In genomic region chr14:105377770-105378169, GRCm38 (mm10) we compare ENCODE assay signal across 10 mouse cellular contexts.
DNase-seq lines count a peak whose midpoint lies in the region; ATAC-seq lines count a peak whose summit lies in the region.
"Had no signal": no experiment of that assay in that cellular context is flagged by ENCODE, and none has a peak within 500 bp of the region (broad histone marks: within the 10 kb centered on the region; RNA-seq: fewer than 3 reads in every experiment).

No protein-coding gene starts in this region.

- no peak for ATAC-seq in hindbrain, embryonic 14.5 days (ENCODE audit: low FRiP score)

- no peaks in the 10 kb centered on the region for H3K36me3 ChIP-seq in hindbrain, embryonic 14.5 days (replicated peaks; ENCODE audit: control insufficient read depth, insufficient read depth)
- H3K36me3 ChIP-seq: neural tube, embryonic 12.5 days had no signal

- no peak overlapping the region for H3K27ac ChIP-seq in hindbrain, embryonic 14.5 days
- H3K27ac ChIP-seq: neural tube, embryonic 12.5 days had no signal

- H3K4me3 ChIP-seq in hindbrain, embryonic 14.5 days (replicated peaks; ENCODE audit: low read length), result no peak overlapping the region
- H3K4me3 ChIP-seq: neural tube, embryonic 12.5 days had no signal

- no peak overlapping the region for H3K4me2 ChIP-seq in hindbrain, embryonic 14.5 days (replicated peaks)
- H3K4me2 ChIP-seq: neural tube, embryonic 12.5 days had no signal

- no peak overlapping the region for H3K9ac ChIP-seq in hindbrain, embryonic 14.5 days
- H3K9ac ChIP-seq: neural tube, embryonic 12.5 days had no signal

- 48% methylated on average over 5 of the region's 5 CpGs for WGBS in hindbrain, embryonic 14.5 days

- no peaks in the 10 kb centered on the region for H3K9me3 ChIP-seq in hindbrain, embryonic 14.5 days (ENCODE audit: control insufficient read depth, low read length)
- H3K9me3 ChIP-seq: neural tube, embryonic 12.5 days had no signal

- 0 out of 2 replicates have a peak, but pooled peaks cover 4% of the 10 kb centered on the region for H3K4me1 ChIP-seq in hindbrain, embryonic 14.5 days (replicated peaks; ENCODE audit: control insufficient read depth, insufficient read depth, low read length)

- peak; percentile 12 for DNase-seq in gastrocnemius, postnatal 10 days
- no peak for DNase-seq in gastrocnemius, postnatal 25 days
- peak; percentile 7 to 24 for DNase-seq in urinary bladder, postnatal 36 days (ENCODE audit: low spot score in 2 of 2)
- no peak for DNase-seq in urinary bladder, postnatal 10 days (ENCODE audit: low spot score)
- peak; percentile 25 for DNase-seq in hindbrain, embryonic 14.5 days (ENCODE audit: low spot score)
- no peak for DNase-seq in adrenal gland, adult (ENCODE audit: inconsistent age in 2 of 2, low spot score in 1 of 2)
- DNase-seq in thymus, postnatal 10 days (ENCODE audit: low spot score in 2 of 2), result no peak
- DNase-seq in kidney, postnatal 36 days, result no peak
- DNase-seq: kidney, postnatal 10 days had no signal

- H3K27me3 ChIP-seq in hindbrain, embryonic 14.5 days (ENCODE audit: control insufficient read depth, insufficient read depth, low read length), result no peaks in the 10 kb centered on the region
- H3K27me3 ChIP-seq: neural tube, embryonic 12.5 days had no signal

Comparison
In these comparisons a context has a peak if more than half of its experiments do, and no peak if none do; other contexts are left out.
1. DNase-seq: peak in gastrocnemius, postnatal 10 days (single experiment), urinary bladder, postnatal 36 days (2 of 2) and hindbrain, embryonic 14.5 days (single experiment); none in gastrocnemius, postnatal 25 days (single experiment), urinary bladder, postnatal 10 days (single experiment), adrenal gland, adult (0 of 2), thymus, postnatal 10 days (0 of 2) and kidney, postnatal 36 days (0 of 2).